Mouse (Mus musculus) gastrocnemius, postnatal 10 days (tissue): ENCODE results near the gene Clec4d. TPM values are rescaled to one million over a fixed set of nuclear protein-coding genes. Genes with fewer than 3 reads are reported as not detected.
"Not testable (repeated sequence)": the region's sequence is repeated elsewhere in the genome, so short reads cannot be mapped to it uniquely, and the experiment has no call there.

Source experiments
- DNase-seq: peaks from one replicate; pipeline ENCODE4 v3.0.0; 2021; ENCODE audit warnings: mixed read lengths
- long read RNA-seq, 2 experiments: library from polyadenylated mRNA; stranded (forward); transcript quantifications; one replicate each; pipeline ENCODE4 v2.0.0; 2021
- total RNA-seq, 2 experiments: library from RNA; stranded (reverse); gene quantifications; 2 replicates each; pipeline ENCODE4 v1.2.3; 2021

The Clec4d gene
- under 1 TPM in 1 of 2 experiments, not detected in 1; 0.19 TPM for total RNA-seq
- long read RNA-seq, experiment 1 = 0 reads
- long read RNA-seq, experiment 2 = 0 reads

DNA sequence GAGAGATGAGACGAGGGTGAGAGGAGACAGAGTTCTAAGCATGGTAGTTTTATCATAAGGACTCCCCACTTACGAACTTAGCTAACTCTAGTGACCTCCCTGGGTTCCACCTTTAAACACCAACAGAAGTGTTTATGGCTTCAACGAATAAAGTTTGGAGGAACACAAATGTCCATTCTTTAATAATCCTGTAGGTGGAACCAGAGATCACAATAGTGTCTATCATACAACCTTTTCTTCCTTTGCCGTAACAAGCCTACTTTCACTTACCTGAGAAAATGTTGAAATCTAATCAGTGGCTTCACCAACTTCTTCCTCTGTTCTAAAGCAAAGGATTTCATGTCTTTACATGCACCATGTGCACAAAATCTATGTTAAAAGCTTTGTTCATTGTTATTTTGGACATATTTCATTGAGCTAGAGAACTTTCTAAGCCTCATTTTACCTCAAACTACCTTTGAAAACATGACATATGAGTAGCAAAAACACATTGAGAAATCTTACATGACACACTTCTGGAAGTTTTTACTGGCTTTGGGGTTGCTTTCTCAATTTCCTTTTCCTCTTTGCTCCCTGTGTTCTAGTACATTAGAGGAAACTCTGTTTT, at the start of gene Clec4d:
Clec4d (plus strand) TSS at position 557 of the 607 bp plus-strand sequence.
- DNase-seq = no peak

DNA sequence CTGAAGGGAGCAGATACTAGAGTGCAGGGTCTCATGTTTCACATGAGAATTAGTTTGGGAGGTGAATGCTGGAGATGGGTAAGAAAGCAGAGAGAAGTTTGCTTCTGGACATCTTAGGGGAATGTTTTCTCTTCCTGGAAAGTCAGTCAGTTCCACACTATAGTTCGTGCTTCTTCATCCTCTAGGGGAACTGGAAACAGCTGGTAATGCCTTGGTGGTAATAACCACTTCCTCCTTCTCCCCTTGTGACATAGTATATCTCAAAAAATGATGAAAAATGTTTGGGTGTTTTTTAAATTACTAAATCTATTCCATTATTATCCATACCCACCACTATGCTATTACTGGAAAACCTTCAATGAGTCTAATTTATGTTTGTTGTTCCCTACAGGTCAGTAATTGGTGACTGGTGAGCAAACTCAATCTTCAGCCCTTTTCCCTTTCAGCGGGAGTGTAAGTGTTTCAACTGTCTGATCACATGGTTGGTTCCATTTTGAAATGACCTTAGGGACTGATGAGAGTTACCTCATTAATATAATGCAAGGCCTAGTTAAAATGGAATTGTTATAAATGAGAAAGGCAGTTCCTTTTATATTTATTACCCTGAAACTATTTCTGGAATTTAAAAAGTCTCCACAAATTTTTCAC, 34.3 kb upstream of the Clec4d start:
- DNase-seq = no peak

- DNase-seq = no peak
These were observed 32.3 kb upstream of the Clec4d start, which contains the start of gene Clec4n for GRCm38 (mm10) chr6:123229644-123230043. Gene Clec4n, plus strand, starts transcription at chr6:123229843.

DNA sequence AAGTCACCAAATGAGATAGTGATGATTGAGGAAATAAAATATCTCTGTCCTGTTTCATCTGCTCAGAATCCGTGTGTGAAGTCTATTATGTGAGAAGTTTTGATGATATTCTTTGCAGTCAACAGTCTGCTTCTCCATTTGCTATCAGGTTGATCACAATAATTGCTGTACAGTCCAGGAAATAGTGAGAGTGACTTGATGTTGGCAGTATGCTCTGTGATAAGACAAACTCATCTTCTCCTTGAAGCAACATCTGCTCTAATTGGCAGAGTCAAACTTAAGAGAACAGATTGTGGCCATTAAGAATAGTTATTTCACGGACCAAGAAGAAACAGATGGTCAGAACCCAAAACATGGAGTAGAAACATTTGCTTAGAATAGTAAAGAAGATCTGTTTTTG, 30.8 kb upstream of the Clec4d start:
- DNase-seq = no peak

DNA sequence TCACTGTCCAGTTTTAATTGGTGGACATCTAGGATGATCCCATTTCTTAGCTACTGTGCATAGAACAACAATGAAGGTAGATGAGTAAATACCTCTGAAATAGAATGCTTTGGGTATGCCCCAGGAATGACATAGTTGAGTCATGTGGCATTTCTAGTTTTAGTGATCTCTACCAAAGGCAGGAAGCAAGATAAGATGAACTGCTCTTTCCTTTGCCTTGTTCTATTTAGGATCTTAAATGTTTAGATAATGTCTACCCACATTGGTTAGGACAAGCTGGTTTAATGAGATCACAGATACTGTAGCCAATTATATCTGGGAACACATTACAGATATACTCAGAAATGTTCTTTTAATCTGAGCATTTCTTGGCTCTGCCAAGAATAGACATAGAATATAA, 24.3 kb upstream of the Clec4d start:
- no peak for DNase-seq

DNA sequence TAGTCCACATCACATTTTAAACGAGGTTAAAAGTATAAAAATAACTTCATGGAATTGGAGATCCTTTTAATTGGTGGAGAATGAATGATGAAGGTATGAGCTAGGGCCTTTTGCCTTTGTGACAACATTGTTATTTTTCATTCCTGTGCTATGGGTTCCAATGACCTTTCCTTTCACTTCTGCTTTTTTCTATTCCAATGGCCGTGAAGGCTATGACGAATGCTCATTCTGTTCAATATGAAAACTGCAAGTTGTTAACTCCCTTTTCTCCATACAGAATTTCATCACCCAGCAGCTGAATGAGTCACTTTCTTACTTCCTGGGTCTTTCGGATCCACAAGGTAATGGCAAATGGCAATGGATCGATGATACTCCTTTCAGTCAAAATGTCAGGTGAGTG, 17.7 kb upstream of the Clec4d start:
- no peak for DNase-seq

- DNase-seq = not testable (repeated sequence)
These were observed 13.0 kb upstream of the Clec4d start for GRCm38 (mm10) chr6:123248862-123249261.

DNA sequence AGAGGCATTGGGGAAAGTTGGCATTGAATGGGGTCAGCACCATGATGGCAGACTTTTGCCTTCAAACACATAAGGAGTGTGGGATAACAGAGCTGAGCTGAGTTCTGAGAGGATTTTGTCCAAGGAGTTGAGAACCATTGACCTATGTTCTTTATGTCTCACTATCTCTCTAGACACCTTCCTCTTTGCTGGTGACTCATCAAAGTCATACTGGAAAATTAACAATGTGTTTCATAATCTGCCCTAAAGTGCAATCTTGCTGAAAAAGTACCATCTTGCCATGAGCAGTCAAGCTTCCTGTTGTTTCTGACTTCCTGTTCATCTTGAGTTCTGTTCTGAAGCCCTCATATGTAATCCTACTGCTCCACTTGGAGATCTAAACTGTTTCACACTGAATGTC, 9.2 kb upstream of the Clec4d start:
- DNase-seq = no peak

- DNase-seq = no peak
These were observed 3.0 kb upstream of the Clec4d start for GRCm38 (mm10) chr6:123258946-123259345.

DNA sequence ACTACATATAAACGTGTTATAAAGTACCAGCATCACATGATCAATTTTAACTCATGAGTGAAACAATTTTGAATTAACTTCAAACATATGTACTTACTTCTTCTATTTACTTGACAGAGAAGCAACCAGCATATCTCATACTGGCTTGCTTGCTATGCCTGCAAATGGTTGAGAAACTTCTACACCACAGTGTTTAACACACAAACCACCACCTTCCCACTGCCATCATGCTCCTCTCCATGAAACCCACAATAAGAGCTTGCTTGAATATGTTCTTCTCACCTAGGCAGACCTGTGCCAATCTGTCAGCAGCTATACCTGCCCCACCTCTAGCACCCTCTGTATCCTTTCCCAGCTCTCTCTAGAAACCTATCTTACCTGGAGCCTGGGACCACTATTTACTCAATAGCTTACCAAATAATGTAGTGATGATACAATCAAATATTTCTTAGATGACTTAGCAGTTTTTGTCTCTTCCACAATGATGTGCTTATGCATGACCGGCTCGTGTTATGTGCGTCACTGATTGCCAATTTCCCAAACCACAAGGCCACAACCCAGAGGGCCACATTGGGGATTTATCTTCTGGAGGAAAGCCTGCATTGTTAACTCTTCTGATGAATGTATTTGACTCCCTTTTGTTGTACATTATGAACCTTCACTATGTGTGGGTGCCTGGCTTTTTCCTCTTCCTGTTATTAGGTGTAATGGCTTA, 1.9 kb upstream of the Clec4d start:
- DNase-seq = no peak

DNA sequence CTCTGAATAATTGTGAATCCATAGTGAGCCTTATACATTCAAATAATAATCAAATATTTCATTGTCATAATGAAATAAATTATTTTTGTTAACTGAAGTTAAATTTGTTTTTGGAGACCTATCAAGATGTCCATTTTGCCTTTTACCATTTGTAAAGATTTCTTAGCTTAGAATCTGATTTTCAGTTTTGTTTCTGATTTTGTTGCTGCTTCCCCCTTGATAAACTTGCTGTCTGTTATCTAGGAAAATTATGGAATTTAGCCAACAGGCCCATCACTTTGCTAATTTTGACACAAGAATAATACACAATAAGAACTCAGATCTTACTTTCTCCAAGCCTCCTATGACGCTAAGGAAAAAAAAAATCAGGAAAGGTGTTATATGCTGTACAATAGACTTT, 1.0 kb upstream of the Clec4d start:
- DNase-seq = no peak

- DNase-seq = no peak
These were observed 2.3 kb downstream of the Clec4d start for GRCm38 (mm10) chr6:123264194-123264593.

GRCm38 (mm10) chr6:123265809-123266208, 3.9 kb downstream of the Clec4d start:
- no peak for DNase-seq

DNA sequence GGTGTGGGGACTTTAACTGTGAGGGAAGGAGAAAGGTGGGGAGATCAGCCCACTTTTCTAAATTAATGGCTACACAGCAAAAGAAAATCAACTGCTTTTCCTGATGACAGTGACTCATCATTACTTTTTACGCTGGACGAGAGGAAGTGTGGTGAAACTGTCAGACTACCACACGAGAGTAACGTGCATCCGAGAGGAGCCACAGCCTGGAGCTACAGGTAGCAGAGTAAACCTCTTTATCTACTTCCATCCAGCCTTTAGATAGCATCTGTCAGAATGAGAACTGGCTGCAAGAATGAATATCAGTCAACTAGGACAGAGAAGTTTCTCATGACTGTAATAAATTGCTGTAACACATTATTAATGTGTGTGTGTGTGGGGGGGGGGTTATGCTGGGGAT, 5.0 kb downstream of the Clec4d start:
- DNase-seq = no peak

- DNase-seq = no peak
These were observed 17.5 kb downstream of the Clec4d start for GRCm38 (mm10) chr6:123279443-123279842.

DNA sequence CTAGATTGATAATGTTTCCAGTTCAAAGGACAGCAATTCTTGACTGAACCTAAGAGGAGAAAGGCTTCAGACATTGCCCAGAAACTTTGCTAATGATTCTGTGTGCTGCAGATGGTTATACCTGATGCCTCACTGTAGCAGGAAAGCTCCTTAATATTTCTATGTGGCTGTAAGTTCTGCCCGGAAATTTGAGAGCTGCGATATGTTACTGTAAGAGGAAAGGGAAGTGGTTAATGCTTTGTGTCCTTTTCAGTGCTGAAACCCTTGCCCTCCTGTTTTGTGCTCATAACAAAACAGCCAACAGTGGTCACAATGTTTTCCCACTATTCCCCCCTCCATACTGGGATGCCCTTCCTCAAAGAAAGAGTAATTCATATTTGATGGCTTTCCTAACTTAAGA, 24.4 kb downstream of the Clec4d start:
- no peak for DNase-seq

DNA sequence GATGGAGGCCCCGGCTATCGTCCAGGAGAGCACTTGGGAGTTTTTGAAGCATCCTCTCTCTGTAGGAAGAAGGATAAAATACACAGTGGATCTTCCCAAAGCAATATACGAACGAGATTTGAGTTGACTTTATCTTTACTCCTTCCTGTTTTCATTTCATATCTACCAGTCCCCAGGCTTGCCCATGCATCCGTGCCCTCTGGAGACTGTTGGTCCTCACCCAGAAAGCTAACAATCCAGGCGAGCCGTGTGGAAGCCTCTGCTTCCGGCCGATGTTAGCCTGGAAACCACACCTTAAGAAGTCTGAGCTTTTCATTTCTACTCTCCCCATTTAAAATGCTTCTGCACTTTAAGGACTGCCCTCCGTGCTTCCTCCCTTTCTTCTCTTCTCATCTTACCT, 27.0 kb downstream of the Clec4d start:
- DNase-seq = no peak

DNA sequence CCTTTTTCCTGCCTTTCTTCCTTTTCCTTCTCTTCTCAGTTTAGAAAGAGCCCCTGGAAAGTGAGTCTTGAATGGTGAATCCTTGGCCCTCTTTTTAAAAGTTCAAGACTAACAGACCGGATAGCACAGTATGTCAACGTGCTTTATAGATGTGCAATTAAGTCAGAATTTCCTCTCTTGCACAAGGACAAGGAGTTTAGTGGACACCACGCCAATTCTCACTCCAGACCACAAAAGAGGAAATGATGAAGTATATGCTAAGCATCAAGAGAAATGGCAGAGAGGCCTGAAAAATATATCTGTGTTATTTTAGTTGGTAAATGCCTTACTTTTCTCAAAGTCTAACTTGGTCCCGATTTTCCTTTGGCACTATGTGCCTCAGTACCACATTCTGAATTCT, 27.8 kb downstream of the Clec4d start, which contains the start of gene Clec4e:
Clec4e (minus strand) TSS at position 118 of the 400 bp plus-strand sequence.
- no peak for DNase-seq

DNA sequence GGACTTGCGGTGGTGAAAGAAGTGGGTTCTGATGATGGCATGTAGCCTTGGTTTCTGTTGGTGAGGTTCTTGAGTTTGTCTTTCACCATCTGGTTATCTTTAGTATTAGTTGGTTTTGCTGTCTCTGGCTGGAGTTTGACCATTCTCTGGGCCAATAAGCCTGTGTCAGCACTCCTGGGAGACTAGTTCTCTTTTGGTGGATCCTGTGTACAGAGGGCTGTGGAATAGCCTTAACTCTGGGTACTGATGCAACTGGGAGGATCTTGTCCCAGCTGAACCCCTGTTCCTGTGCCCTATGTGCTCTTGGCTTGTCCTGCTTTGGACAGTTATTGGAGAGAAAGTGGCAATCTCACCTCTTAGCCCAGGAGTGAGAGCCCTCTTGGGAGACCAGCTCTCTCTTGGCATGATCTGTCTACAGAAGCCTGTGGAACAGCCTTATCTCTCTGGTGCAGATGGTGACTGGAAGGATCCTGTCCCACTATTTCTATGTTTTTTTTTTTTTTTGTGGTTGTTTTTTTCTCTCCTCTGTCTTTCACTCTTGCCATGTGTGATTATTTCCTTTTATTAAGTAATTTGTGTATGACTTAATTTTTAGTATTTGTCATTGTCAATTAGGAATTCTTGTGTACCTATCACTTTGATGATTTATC, 31.0 kb downstream of the Clec4d start:
- no peak for DNase-seq

DNA sequence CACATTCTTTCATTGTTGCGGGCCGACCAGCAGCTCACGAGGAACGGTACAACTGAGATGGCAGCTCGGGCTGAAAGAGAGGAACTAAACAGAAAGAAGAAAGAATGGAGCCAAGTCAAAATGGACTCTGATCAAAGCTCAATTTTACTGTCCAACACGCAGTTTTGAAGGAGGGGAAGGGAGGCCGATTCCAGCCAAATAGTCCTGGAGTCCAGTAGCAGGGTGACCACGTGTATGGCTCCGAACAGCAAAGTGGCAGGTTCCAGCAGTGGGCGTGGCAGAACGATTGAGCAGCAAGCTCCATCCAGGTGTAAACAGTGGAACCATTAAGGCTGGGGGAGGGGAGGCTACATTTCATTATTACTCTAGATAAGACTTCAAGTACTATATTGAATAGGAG, 31.6 kb downstream of the Clec4d start:
- DNase-seq = not testable (repeated sequence)

- no peak for DNase-seq
These were observed 34.8 kb downstream of the Clec4d start for GRCm38 (mm10) chr6:123296687-123297086.

- not testable (repeated sequence) for DNase-seq
These were observed 44.4 kb downstream of the Clec4d start for GRCm38 (mm10) chr6:123306315-123306714.

GRCm38 (mm10) chr6:123308033-123308432, 46.1 kb downstream of the Clec4d start, which contains the start of gene Vmn2r19:
Gene Vmn2r19, plus strand, starts transcription at chr6:123308333.
- no peak for DNase-seq
